Mouse (Mus musculus): Measurements from ENCODE around the gene Ppt1.
A peak's percentile ranks its signal among the peaks of the same experiment; 100 is the strongest.
"Not testable (repeated sequence)": the region's sequence is repeated elsewhere in the genome, so short reads cannot be mapped to it uniquely, and the experiment has no call there.

The Ppt1 gene

DNA sequence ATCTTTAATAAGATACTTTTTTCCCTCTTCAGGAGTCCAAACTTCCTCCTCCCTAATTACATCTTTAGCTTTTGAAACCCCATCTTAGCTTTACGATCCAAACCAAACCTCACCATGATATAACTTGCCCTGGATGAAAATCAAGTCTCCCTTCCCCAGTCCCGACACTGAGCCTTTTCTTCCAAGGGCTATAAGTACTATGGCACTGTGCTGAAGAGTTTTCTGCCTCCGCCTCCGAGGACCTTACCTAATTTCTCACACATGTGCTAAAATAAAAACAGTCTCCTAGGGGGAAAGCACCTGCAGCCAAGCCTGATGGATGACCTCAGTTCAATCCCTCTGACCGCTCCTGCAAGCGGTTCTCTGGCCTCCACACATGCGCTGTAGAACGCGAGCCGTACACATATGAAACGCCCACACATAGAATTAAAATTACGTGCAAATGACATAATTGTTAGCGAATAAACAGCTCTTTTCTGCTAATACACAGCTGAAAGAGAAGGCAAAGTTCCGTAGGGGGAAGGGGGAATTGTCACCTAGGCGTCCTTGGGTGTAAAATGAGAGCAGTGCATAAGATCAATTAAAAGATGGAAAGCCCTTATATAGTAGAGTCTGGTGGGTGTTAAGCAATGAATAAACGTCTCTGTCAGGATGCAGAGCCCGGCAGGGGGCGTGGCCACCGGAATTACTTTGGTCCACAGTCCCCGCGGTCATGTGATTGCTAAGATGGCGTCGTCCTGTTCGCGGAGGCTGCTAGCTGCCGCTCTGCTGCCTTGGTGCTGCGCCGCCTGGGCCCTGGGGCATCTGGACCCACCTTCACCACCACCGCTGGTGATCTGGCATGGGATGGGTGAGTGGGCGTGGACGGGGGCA, at the start of gene Ppt1:
Gene Ppt1 (plus strand): TSS at position 713 of the 873 bp plus-strand sequence.
- peak; percentile 95 for DNase-seq (ENCODE audit: low spot score)

DNA sequence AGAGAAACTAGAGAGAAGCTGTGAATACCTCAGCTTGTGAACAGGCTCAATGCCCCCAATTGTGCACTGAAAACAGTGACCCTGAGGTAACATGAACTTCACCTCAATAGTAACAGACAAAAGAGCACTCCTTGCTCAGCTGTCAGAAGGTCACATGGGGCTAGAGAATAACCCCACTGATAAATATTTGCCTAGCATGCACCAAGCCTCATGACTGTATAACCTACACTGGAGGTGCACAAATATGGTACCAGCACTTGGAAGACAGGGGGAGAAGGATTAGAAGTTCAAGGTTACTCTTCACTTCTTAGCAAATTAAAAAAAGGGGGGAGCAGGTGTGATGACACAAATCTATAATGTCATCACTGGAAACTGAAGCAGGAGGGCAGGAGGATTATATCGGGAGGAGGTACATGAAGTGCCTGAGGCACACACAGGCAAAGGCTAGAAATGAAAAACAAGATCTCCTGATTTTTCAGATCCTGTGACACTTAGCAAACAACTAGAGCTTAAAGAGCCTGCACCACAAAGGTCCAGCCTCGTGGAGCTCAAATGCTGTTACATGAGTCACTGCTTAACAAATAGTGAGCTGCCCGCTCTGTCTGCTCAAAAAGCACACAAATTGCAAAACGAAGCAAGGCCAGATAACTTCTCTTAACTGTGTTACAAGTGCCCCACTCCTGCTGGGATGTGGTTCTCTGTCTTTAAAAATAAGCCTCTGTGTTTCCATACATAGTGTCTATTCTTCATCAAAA, 46.5 kb upstream of the Ppt1 start:
- DNase-seq (ENCODE audit: low spot score), result no peak

DNA sequence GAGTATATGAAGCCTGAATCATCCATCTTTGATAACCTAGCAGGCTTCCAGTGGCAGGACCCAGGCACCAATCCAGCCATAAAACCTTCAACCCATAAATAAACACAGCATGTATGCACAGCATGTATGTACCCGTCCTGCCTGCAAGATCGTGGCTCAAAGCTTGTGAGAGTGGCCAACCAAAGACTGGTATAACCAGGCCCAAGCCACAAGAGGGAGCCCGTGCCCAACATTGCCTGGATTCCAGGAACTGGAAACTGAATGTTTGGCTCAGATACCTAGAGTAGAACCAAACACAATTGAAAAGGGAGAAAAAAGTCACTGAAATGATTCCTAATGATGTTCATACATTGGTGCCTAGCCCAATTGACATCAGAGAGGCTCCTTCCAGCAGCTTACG, 27.9 kb upstream of the Ppt1 start:
- DNase-seq (ENCODE audit: low spot score), result peak; percentile 84

DNA sequence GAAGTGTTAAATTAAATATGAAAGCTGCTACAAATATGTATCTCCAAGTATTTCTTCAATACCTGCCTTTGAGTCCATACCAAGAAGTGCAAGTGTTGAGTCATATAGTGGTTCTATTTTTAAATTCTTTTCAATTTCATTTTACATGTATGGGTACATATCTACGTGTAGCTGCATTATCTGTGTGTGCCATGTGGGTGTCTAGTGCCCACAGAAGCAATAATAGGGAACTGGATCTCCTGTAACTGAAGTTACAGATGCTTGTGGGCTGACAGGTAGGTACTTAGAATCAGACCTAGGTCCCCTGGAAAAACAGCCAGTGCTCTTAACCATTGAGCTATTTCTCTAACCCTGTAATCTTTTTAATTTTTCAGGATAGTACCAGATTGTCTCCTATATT, 24.9 kb upstream of the Ppt1 start:
- DNase-seq (ENCODE audit: low spot score), result no peak

DNA sequence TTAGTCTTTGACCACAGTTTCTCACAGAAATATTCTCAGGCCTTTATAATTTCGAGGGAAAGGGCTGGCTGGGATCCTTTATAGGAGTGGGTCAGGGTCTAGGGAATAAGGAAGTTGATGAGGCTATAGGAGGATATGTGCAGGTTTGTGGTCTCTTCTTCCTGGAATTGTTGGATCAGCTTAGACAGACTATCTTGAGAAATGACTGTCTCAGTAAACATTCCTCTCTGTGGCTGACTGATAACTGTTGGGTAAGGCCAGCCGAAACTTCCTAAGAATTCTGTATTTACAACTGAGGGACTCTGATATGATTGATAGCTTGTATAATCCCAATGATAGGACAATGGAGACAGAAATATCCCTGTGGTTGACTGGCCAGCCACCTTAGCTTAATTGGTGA, 24.2 kb upstream of the Ppt1 start:
- DNase-seq (ENCODE audit: low spot score), result no peak

DNA sequence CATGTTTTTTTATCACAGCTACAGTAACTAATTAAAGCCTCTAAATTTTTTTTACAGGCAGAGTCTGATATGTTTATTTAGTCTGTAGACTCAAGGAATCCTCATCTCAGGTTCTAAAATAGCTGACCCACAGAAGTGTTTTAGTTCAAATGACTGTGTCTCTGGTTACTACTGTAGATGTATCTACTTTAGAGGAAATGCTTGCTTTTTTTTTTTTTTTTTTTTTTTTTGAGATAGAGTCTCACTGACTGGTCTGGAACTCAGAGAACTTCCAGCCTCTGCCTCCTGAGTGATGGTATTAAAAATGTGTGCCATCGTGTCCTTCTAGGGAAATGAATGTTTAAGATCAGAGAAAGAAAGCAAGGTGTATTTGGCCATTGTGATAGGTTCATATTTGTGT, 19.8 kb upstream of the Ppt1 start:
- DNase-seq (ENCODE audit: low spot score), result no peak

DNA sequence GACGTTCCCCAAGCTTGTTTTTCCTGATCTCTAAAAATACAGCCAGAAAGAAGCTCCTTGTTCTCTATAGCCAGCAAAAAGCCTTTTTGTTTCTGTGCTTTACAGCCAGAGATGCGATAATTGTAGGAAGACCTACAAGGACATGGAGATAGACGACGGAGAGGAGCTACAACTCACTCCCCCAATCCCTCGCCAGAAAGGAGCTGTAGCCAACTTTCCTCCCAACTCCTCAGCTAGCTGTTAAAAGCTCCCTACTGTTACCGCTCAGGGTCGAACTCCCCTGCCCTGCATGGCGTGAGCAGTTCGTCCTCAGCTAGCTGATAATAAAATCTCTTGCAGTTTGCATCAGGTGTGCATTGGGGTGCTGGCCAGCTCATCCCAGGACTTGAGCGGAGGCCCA, 15.1 kb upstream of the Ppt1 start:
- DNase-seq (ENCODE audit: low spot score), result not testable (repeated sequence)

DNA sequence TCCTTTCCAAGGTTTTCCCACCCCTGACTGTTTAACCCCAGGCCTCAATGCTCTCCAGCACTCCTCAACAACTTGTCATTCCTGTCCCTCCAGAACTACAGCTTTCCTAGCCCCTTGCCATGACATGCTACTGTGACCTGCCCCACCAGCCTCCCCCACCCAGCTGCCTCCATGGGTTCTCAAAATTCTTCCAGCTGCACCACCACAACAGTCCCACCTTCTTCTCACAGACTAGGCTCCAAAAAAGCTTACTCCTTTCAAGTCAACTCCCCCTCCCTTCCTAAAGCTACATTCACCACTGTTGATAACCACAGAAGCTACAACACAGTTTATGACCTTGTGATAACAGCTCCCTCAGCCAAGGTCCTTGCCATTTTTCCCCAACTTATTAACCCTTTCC, 8.4 kb upstream of the Ppt1 start:
- no peak for DNase-seq (ENCODE audit: low spot score)

DNA sequence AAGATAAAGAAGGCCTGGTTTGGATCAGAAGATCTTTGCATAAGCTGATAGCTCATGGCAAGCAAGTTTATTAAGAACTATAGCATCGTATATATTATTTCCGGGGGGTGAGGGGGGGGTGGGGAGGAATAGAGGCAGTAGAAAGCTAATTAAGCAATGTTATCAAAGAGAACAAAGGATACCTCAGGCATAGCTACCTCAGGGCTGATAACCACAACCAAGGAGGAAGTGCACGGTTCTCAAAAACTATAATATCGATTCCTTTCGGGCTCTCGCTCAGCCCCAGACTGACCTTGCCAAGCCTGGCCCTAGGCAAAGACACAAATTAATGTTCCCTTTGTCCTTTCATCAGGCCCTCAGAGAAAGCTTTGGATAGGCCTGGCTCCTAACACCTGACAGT, 6.7 kb upstream of the Ppt1 start:
- DNase-seq (ENCODE audit: low spot score), result no peak

DNA sequence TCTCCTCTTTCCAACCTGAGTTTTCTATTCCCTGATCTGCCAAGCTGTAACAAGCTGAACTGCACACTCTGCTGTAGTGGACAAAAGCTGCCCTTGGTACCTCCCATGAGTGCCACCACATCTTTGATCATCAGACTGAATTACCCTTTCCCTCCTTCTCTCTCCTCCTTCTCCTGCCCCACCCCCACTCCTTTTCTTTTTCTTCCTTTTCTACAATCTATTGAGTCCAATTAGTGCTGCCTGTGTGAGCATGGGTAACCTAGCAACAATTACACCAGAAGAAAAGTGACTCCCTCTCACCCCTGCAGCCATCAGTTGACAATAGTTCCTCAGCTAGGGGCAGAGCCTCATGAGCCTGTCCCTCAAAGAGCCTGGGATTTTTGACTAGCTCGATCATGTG, 4.2 kb upstream of the Ppt1 start:
- DNase-seq (ENCODE audit: low spot score), result peak; percentile 72

DNA sequence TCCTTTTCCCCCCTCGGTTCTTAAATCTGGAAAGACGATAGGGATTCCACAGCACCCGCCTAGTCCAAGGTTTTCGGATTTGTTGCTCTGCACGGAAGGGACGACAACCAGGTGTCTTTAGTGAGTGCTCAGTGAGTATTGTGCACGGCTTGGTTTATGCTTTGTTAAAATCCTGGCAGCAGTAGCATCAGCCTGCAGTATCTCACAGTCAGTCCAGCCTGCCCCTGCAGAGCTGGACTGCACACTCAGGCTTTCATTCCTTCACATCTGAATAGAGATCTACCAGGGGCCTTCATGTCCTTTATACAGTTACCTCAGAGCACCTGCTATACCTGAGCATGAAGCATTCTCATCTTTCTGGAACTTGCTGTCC, 347 bp downstream of the Ppt1 start:
- no peak for DNase-seq (ENCODE audit: low spot score)

DNA sequence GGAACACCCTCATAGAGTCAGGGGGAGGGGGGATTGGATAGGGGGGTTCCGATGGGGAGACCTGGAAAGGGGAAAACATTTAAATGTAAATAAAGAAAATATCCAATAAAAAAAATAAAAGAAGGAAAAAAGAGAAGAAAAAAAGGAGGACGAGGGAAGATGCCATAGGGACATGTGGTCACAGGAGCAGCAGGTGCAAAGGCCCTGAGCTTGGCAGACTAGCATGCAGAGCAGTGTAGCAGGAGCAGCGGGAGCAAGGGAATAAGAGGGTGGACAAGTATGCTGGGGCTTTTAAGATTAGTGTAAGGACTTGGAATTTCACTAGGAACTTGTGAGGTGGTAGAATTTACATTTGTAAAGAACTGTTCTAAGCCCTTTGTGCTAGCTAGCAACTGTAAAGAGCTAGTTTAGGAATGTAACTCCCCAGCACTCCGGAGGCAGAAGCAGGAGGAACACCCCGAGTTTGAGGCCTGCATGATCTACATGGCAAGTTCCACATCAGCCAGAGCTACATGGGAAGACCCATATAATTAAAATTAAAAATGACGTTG, 1.2 kb downstream of the Ppt1 start:
- DNase-seq (ENCODE audit: low spot score), result no peak

DNA sequence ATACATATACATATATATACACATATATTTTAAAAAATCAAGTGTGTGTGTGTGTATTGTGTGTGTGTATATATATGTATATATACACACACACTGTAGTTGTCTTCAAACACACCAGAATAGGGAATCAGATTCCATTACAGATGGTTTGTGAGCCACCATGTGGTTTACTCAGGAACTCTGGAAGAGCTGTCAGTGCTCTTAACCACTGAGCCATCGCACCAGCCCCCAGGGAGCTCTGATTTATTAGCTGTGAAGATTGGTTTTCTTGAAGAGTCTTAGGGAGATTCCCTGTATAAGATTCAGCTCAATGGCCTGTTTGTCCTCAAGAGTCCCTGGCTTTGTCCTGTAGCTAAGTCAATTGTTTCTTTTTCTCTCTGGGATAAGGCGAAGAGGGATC, 2.0 kb downstream of the Ppt1 start:
- DNase-seq (ENCODE audit: low spot score), result peak; percentile 38

DNA sequence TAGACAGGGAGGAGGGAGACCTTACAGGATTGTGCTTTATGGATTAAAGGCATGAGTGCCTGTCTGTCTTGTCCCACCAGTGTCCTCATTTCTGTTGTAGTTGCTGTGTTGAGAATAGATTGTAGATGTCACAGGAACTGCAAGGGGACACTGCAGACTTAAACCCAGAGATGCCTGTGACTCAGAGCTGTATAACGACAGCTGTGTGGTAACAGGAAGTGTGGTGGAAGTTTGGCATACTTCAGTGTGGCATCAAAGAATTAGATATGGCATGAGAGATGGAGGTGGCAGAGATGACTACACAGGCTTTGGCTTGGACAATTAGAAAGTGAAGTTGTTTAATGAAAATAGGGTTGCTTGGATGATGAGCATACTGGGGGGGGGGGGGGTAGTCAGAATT, 2.4 kb downstream of the Ppt1 start:
- DNase-seq (ENCODE audit: low spot score), result no peak

DNA sequence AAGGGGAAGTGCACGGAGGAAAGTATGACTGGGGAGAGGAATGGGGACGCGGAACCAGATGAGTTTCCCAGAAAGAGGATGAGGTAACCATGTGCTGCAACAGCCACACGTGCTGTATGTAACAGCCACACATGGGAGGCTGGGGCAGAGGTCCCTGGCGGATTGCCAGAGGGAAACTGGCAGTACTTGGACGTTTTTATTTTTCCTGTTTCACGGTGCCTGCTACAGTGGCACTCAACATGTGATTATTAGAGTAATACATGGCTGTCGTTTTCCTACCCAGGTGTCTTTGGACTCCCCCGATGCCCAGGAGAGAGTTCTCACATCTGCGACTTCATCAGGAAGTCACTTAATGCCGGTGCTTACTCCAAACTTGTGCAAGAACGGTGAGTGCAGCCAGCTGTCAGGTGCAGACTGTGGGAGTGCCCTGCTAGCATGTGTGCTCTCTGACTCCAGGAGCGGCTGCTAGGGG, 12.1 kb downstream of the Ppt1 start:
- no peak for DNase-seq (ENCODE audit: low spot score)

DNA sequence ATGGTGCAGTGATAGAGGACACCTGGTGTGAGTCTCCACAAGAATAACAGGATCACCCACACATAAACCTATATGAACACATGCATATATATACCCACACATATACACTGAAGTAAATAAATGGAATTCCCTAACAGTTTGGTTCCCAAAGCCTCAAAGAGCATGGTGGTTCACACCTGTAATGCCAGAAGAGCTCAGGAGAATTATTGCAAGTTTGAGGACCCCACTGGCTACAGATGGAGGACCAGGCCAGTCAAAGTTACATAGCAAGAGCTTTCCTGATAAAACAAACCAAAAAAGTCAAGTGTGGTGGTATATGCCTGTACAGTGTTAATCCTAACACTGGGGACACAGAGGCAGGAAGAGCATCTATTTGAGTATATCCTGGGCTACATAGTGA, 15.5 kb downstream of the Ppt1 start:
- no peak for DNase-seq (ENCODE audit: low spot score)

DNA sequence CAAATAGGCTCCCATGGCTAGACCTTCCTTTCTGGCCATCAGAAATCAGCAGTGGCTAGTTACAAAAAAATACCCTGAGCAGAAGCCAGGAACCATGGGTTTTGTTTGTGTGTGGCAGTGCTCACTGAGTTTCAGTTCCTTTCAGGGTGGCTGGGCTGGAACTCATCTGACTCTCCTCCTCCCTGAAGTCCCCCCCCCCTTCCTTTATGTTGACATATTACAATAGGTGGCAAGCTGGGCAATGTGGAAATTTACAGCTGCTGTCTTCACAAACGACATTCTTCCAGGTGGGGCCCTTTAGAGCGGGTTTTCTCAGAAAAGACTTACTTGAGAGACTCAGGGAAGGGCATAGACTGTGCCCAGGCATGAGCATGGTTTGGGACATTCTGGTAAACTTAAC, 17.6 kb downstream of the Ppt1 start:
- no peak for DNase-seq (ENCODE audit: low spot score)

DNA sequence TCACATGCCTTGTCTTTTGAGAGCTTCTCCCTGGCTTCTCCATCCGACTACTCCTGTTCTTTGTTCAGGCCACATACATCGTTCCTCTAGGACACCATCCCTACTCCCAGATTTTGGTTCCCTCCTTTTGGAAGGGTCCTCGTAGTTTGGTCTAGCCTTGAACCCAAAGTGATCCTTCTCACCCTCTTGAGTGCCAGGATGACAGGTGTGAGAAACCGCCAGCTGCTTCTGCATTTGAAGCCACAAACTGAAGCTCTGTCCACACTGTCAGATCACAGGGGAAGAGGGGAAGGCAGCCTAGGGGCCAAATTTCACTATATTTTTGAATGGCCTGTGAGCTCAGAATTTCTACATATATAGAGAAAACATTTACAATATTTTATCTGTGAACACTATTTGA, 18.7 kb downstream of the Ppt1 start:
- DNase-seq (ENCODE audit: low spot score), result no peak

DNA sequence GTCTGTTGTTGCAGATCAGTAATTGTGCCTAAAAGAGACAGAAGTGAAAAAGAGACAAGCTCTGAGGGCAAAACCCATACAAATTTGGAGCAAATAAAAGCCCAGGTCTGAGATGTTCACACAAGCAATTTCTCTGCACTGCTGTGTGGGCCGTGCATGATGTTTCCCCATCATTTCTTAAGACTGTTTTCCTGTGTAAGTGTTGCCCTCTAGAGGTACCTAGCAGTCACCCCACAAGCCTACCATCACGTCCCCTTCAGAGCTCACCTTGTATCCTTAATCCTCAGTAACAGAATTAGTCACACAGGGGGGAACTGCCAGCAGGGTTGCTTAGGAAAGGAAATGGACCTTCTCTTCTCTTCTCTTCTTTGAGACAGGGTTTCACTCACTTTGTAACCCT, 21.9 kb downstream of the Ppt1 start:
- no peak for DNase-seq (ENCODE audit: low spot score)

DNA sequence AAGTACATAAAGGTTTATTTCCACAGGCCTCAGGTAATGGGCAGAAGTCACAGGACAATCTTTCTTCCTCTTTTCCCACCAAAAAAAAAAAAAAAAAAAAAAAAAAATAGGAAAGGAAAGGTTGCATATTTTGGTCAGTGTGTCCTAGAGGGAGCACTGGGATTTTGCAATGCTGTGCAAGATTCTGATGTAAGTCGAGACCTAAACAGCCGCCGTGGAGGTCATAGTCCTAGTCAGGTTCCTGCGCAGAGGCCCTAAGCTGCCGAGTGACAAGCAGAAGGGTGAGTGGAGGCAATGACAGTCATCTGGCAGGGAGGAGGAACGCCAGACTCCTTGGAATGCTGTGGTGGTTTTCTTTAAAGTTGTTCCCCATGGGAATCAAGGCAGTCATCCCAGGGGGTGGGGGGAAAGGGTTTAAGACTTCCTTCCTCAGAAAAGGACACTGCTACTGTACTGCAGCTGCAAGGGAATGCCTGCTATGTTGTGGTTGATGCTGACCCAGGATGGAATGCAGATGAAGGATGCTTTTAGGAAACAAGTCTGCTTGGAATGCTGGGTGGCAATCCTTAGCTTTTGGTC, 23.1 kb downstream of the Ppt1 start:
- DNase-seq (ENCODE audit: low spot score), result no peak

DNA sequence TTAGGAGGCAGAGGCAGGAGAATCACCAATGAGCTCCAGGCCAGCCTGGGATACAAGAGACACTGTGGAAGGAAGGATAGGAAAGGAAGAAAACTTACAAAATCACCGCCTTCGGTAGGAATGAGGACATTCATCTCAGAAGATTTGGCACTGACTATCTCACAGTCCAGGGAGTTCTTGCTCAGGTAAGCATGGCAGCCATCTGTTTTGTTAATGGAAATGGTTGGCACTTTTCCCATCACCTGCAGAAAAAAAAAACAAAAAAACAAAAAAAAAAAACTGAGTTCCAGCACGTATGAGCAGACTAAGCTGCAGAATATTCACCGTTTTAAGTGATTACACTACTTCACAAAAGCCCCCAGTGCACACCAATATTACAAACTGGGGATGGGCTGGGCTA, 25.8 kb downstream of the Ppt1 start:
- no peak for DNase-seq (ENCODE audit: low spot score)

DNA sequence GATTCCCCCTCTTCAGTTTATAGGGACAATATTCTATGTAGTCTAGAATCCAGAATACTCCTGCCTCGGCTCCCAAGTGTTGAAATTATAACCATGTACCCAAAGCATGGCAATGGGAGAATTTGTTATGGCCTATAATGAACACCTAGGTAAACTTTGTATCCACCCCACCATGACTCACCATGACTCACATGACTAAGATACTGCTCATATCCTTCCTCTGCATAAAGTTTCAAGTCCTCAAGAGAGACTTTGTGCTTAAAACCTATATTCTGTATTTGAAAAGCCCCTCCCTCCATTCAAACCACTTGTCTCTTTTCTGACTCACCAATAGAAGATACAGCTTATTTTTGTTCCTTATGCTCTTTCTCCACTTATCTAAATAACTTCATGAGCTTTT, 32.0 kb downstream of the Ppt1 start:
- no peak for DNase-seq (ENCODE audit: low spot score)

DNA sequence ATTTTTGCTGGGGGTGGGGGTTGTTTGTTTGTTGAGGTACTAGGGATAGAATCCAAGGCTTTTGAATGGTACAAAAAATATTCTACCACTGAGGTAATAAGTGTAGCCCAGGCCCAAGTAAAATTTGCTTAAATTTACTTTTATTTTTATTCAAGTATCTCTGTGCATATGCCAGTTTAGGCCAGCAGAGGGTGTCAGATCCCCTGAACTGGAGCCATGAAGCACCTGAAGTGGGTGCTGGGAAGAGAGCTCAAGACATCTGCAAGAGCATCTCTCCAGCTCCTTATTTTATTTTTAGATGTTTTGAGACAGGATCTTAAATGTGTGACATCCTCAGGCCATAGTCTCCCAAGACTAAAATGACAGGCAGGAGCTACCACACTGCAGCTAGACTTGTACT, 34.0 kb downstream of the Ppt1 start:
- peak; percentile 45 for DNase-seq (ENCODE audit: low spot score)

Data from retina, embryonic 14.5 days (tissue).